Mouse (Mus musculus): ENCODE results near the gene Zscan22. TPM values are rescaled to one million over a fixed set of nuclear protein-coding genes. Genes with fewer than 3 reads are reported as not detected.
"Not testable (repeated sequence)": the region's sequence is repeated elsewhere in the genome, so short reads cannot be mapped to it uniquely, and the experiment has no call there.

The Zscan22 gene
- polyA plus RNA-seq, 1 experiment from 2014 or later = 9.9 TPM

DNA sequence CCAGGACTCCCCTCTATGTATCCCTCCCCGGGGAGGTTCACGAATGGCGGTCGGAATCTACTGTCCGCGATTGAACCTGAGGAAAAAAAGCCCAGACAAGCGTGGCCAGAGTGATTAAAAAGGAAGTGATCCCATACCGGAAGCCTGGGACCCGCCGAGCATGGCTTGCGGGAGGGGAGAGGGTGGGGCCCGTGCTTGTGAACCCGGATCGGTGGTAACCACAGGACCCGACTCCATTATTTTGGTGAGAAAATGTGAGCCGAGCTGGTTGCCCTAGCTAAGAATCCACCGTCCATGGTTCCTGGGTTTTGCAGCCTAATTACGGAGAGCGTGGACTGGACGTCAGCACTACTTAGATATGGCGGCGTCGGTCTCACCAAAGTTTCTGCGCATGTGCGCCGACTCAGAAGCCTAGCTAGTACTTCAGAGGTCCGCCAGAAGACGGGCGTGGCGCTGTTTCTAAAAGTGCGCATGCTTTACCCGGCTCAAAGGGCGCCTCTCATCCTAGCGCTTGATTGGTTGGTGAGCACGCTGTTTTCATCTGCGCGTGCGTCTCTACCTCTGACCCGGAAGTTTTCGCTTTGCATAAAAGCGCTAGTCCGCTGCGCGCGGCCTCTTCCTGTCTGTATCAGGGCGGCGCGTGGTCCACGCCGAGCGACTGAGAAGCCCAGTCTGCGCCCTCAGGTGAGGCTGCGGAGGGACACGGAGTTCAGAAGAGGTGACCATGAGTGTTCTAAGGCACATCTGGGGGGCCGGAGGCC is 24.3 kb downstream of the Zscan22 start, which contains the start of gene Rps5:
Rps5 (plus strand) TSS at position 586 of the 761 bp plus-strand sequence.
- WGBS = under 1% methylated on average over 55 of the region's 55 CpGs
- Histone ChIP-seq H3K9me3 (replicated peaks; ENCODE audit: control insufficient read depth, low read length) (no peaks in the 10 kb centered on the region), H3K4me2 (ENCODE audit: low read depth, low read length) (peak within 1 kb of the TSS; percentile 97), H3K9ac (ENCODE audit: low read length) (peak within 1 kb of the TSS; percentile 95), H3K36me3 (ENCODE audit: control insufficient read depth, insufficient read depth) (peaks cover 37% of the 10 kb centered on the region), H3K27me3 (ENCODE audit: control insufficient read depth, insufficient read depth, low read length) (no peaks in the 10 kb centered on the region), H3K4me3 (ENCODE audit: low read length) (peak within 1 kb of the TSS; percentile 100), H3K4me1 (ENCODE audit: control insufficient read depth, insufficient read depth, low read length) (peaks cover 9% of the 10 kb centered on the region), H3K27ac (ENCODE audit: low read length) (peak within 1 kb of the TSS; percentile 98)
- peak; percentile 99 for ATAC-seq (replicated peaks; ENCODE audit: extremely low read depth, insufficient read depth, low FRiP score)

DNA sequence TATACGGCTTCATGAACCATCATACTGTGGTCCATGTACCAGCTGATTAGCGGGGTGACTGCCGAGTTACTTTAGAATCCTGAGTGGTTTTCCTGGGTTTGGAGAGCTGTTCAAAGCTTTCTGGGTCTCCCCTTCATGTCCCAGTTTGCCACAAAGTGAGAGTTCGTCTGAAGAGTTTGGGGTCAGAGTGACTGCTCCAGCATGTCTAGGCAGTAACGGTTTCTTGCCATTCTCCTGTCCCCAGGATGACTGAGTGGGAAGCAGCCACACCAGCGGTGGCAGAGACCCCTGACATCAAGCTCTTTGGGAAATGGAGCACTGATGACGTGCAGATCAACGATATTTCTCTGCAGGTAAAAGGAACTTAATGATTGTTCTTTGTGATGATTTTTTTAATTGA is 25.1 kb downstream of the Zscan22 start:
- peak overlapping the region; percentile 100 for H3K4me3 ChIP-seq (ENCODE audit: low read length)
- H3K9me3 ChIP-seq (replicated peaks; ENCODE audit: control insufficient read depth, low read length) = no peaks in the 10 kb centered on the region
- no peaks in the 10 kb centered on the region for H3K27me3 ChIP-seq (ENCODE audit: control insufficient read depth, insufficient read depth, low read length)
- peaks cover 41% of the 10 kb centered on the region for H3K36me3 ChIP-seq (ENCODE audit: control insufficient read depth, insufficient read depth)
- peak overlapping the region; percentile 57; the same call in 1 of the 2 replicates for H3K27ac ChIP-seq (ENCODE audit: low read length)
- peak overlapping the region; percentile 91 for H3K4me2 ChIP-seq (ENCODE audit: low read depth, low read length)
- H3K4me1 ChIP-seq (ENCODE audit: control insufficient read depth, insufficient read depth, low read length) = peaks cover 9% of the 10 kb centered on the region
- ATAC-seq (replicated peaks; ENCODE audit: extremely low read depth, insufficient read depth, low FRiP score) = no peak
- peak overlapping the region; percentile 95 for H3K9ac ChIP-seq (ENCODE audit: low read length)
- WGBS = 4% methylated on average over 8 of the region's 8 CpGs

DNA sequence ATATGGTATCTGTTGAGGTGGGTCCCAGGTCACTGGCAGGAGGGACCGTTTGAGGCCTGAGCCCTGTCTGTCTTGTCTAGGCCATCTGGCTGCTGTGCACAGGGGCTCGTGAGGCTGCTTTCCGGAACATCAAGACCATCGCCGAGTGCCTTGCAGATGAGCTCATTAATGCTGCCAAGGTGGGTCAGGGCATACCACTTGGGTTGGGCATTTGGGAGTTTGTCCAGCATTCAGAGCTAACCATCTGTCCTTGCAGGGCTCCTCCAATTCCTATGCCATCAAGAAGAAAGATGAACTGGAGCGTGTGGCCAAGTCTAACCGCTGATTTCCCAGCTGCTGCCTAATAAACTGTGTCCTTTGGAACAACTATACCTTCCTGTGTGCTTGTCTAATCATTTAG is 28.7 kb downstream of the Zscan22 start:
- H3K9ac ChIP-seq (ENCODE audit: low read length) = no peak overlapping the region
- no peak for ATAC-seq (replicated peaks; ENCODE audit: extremely low read depth, insufficient read depth, low FRiP score)
- 86% methylated on average over 7 of the region's 7 CpGs for WGBS

DNA sequence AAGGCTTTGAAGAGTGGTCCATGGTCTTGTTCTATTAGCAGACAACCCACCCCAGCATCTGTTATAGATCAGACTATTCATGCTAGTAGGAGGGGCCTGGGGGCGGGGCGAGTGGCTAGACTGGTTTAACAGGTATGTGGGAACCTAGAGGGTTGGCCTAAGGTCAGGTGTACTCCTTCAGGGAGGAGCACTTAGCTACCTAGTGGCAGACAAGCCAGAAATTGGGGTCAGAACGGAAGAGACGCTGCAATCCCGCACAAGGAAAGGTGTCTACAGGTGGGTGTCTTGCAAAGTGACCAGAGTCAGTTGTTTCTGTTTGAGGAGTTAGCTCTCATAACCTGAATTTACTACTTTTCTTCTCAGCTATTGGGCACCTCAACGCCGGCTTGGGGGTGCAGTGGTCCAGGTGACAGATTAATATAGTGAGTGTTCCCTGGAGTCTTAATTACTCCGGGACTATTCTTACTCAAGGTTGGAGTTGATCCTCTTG is 29.6 kb downstream of the Zscan22 start, which contains the start of gene Rnf225:
Rnf225 (plus strand) TSS at position 226 of the 490 bp plus-strand sequence.
- Histone ChIP-seq H3K9ac (ENCODE audit: low read length) (peak within 1 kb of the TSS; percentile 74), H3K36me3 (ENCODE audit: control insufficient read depth, insufficient read depth) (peaks cover 41% of the 10 kb centered on the region), H3K4me2 (ENCODE audit: low read depth, low read length) (peak within 1 kb of the TSS; percentile 93), H3K27me3 (ENCODE audit: control insufficient read depth, insufficient read depth, low read length) (no peaks in the 10 kb centered on the region), H3K4me3 (ENCODE audit: low read length) (peak within 1 kb of the TSS; percentile 51), H3K27ac (ENCODE audit: low read length) (no peak within 1 kb of the TSS), H3K9me3 (replicated peaks; ENCODE audit: control insufficient read depth, low read length) (no peaks in the 10 kb centered on the region), H3K4me1 (ENCODE audit: control insufficient read depth, insufficient read depth, low read length) (peaks cover 15% of the 10 kb centered on the region)
- no peak for ATAC-seq (replicated peaks; ENCODE audit: extremely low read depth, insufficient read depth, low FRiP score)
- WGBS = 36% methylated on average over 8 of the region's 8 CpGs

More for the DNA sequence above, 28.7 kb downstream of the Zscan22 start:
- peaks cover 41% of the 10 kb centered on the region for H3K36me3 ChIP-seq (ENCODE audit: control insufficient read depth, insufficient read depth)
- no peak overlapping the region for H3K4me2 ChIP-seq (ENCODE audit: low read depth, low read length)
- no peak overlapping the region for H3K4me3 ChIP-seq (ENCODE audit: low read length)
- no peaks in the 10 kb centered on the region for H3K27me3 ChIP-seq (ENCODE audit: control insufficient read depth, insufficient read depth, low read length)
- H3K9me3 ChIP-seq (replicated peaks; ENCODE audit: control insufficient read depth, low read length) = no peaks in the 10 kb centered on the region
- peaks cover 15% of the 10 kb centered on the region for H3K4me1 ChIP-seq (ENCODE audit: control insufficient read depth, insufficient read depth, low read length)
- no peak overlapping the region for H3K27ac ChIP-seq (ENCODE audit: low read length)

DNA sequence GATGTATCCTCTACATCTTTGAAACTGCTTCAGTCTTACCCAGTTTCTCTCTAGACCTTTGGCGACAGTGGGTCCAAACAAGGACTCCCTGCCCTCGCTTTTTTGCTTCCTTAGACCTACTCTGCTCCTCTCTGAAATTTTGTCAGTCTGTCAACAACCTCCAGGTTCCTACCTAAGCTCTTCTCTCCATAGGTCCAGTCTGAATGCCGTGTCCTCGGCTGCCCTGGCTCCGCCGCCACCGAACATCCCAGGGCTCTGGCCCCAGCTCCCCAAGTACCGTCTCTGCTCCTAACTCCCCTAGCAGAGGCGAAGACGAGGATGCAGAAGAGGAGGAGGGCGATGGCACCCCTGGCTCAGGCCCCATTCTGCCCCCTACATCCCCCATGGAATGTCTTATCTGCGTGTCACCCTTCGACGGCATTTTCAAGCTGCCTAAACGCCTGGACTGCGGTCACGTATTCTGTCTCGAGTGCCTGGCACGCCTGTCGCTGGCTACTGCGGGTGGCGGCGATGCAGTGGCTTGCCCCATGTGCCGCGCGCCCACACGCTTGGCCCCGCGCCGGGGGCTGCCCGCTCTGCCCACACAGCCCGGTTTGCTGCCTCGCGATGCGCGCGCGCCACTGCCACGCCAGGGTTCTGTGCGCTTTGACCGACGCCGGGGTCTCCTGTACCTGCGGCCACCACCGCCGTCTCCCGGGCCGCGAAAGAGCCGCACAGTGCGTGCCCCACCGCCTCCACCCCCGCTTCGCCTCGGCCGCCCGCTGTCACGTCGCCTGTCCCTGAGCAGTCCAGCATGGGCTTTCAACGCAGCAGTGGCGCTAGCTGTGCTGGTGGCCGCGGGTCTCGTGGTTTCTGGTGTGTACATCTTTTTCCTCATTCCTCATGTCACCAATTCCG is 30.3 kb downstream of the Zscan22 start:
- 6% methylated on average over 65 of the region's 65 CpGs for WGBS
- Histone ChIP-seq H3K36me3 (ENCODE audit: control insufficient read depth, insufficient read depth) (peaks cover 41% of the 10 kb centered on the region), H3K4me1 (ENCODE audit: control insufficient read depth, insufficient read depth, low read length) (peaks cover 12% of the 10 kb centered on the region), H3K4me2 (ENCODE audit: low read depth, low read length) (peak overlapping the region; percentile 93), H3K9ac (ENCODE audit: low read length) (peak overlapping the region; percentile 74), H3K27me3 (ENCODE audit: control insufficient read depth, insufficient read depth, low read length) (no peaks in the 10 kb centered on the region), H3K9me3 (replicated peaks; ENCODE audit: control insufficient read depth, low read length) (no peaks in the 10 kb centered on the region), H3K27ac (ENCODE audit: low read length) (no peak overlapping the region), H3K4me3 (ENCODE audit: low read length) (peak overlapping the region; percentile 51)
- peak; percentile 67 for ATAC-seq (replicated peaks; ENCODE audit: extremely low read depth, insufficient read depth, low FRiP score)

DNA sequence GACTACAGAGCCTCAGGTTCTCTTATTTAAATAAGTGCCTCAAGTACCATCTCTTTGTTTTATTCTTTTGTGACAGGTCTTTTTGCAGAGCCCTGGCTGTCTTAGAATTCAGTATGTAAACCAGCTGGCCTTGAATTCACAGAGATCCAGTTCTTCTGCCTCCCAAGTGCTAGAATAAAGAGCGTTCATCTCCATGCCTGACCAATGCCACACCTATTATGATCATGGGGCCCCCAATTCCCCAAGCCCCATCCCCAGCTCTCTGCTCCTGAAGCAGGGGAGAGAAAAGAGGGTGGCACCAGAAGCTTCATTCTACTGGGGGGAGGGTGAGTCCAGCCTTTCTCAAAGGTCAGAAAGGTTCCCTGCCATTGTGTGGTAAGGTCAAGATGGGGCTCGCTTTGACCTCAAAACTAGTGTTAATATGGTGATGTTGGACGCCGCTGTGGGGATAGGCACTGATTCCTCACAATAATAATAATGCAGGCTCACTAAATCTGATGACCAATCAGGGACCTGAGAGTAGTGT is 36.1 kb downstream of the Zscan22 start:
- Histone ChIP-seq H3K4me2 (ENCODE audit: low read depth, low read length) (no peak overlapping the region), H3K27me3 (ENCODE audit: control insufficient read depth, insufficient read depth, low read length) (no peaks in the 10 kb centered on the region), H3K4me3 (ENCODE audit: low read length) (no peak overlapping the region), H3K4me1 (ENCODE audit: control insufficient read depth, insufficient read depth, low read length) (no peaks in the 10 kb centered on the region), H3K9ac (ENCODE audit: low read length) (no peak overlapping the region), H3K27ac (ENCODE audit: low read length) (no peak overlapping the region), H3K9me3 (replicated peaks; ENCODE audit: control insufficient read depth, low read length) (no peaks in the 10 kb centered on the region), H3K36me3 (ENCODE audit: control insufficient read depth, insufficient read depth) (no peaks in the 10 kb centered on the region)
- ATAC-seq (replicated peaks; ENCODE audit: extremely low read depth, insufficient read depth, low FRiP score) = no peak
- WGBS = 76% methylated on average over 4 of the region's 4 CpGs

DNA sequence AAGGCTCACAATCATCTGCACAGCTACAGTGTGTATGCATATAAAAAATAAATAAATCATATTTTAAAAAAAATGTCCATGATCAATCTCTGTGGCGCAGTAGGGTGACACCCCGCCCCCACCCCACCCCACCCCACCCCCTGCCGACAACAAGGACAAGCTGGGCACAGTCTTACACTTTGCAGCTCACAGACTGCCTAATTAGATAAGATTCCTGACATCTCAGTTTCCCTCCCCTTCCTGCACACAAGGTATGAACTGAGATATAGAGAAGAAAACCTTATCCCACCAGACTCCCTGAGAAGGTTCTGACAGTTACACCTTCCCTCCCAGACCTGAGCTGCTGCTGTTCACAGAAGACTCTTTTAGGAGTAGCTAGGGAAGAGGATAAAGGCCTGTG is 37.2 kb downstream of the Zscan22 start:
- WGBS = 67% methylated on average over 3 of the region's 3 CpGs
- no peak overlapping the region for H3K4me2 ChIP-seq (ENCODE audit: low read depth, low read length)
- H3K27me3 ChIP-seq (ENCODE audit: control insufficient read depth, insufficient read depth, low read length) = no peaks in the 10 kb centered on the region
- no peaks in the 10 kb centered on the region for H3K4me1 ChIP-seq (ENCODE audit: control insufficient read depth, insufficient read depth, low read length)
- no peak for ATAC-seq (replicated peaks; ENCODE audit: extremely low read depth, insufficient read depth, low FRiP score)
- H3K9me3 ChIP-seq (replicated peaks; ENCODE audit: control insufficient read depth, low read length) = no peaks in the 10 kb centered on the region
- no peak overlapping the region for H3K27ac ChIP-seq (ENCODE audit: low read length)
- no peaks in the 10 kb centered on the region for H3K36me3 ChIP-seq (ENCODE audit: control insufficient read depth, insufficient read depth)
- no peak overlapping the region for H3K9ac ChIP-seq (ENCODE audit: low read length)
- H3K4me3 ChIP-seq (ENCODE audit: low read length) = no peak overlapping the region

DNA sequence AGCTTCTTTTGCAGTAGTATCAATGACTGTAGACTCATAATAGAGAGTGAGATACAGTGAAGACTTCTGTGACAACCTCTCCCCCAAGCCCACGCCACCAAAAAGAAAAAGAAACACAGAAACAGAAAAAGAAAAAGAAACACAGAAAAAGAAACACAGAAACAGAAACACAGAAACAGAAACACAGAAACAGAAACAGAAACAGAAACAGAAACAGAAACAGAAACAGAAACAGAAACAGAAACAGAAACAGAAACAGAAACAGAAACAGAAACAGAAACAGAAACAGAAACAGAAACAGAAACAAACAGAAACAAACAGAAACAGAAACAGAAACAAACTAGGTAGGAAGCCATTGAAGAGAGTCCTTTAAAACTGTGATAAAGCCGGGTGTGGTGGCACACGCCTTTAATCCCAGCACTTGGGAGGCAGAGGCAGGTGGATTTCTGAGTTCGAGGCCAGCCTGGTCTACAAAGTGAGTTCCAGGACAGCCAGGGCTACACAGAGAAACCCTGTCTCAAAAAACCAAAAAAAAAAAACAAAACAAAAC is 39.7 kb downstream of the Zscan22 start:
- H3K4me1 ChIP-seq (ENCODE audit: control insufficient read depth, insufficient read depth, low read length); H3K27me3 ChIP-seq (ENCODE audit: control insufficient read depth, insufficient read depth, low read length); ATAC-seq (replicated peaks; ENCODE audit: extremely low read depth, insufficient read depth, low FRiP score); H3K27ac ChIP-seq (ENCODE audit: low read length); H3K4me2 ChIP-seq (ENCODE audit: low read depth, low read length); H3K36me3 ChIP-seq (ENCODE audit: control insufficient read depth, insufficient read depth); H3K9me3 ChIP-seq (replicated peaks; ENCODE audit: control insufficient read depth, low read length); H3K9ac ChIP-seq (ENCODE audit: low read length); H3K4me3 ChIP-seq (ENCODE audit: low read length): not testable (repeated sequence)
- WGBS = 86% methylated on average over 4 of the region's 4 CpGs
